Comparison of ENCODE assay signal across 21 mouse cellular contexts in genomic region chr16:8731630-8732029, GRCm38 (mm10). TPM values are rescaled to one million over a fixed set of nuclear protein-coding genes. Genes with fewer than 3 reads are reported as not detected.
"Had no signal": no experiment of that assay in that cellular context is flagged by ENCODE, and none has a peak within 500 bp of the region (broad histone marks: within the 10 kb centered on the region; RNA-seq: fewer than 3 reads in every experiment).

No protein-coding gene starts in this region.

- H3K27ac ChIP-seq: left cerebral cortex, adult 2 months; limb, embryonic 10.5 days; midbrain, embryonic 10.5 days; neural tube, embryonic 12.5 days; stomach, embryonic 15.5 days had no signal

- ATAC-seq: intestine, postnatal 0 days; midbrain, embryonic 16.5 days had no signal

- H3K9me3 ChIP-seq: limb, embryonic 10.5 days; midbrain, embryonic 10.5 days; neural tube, embryonic 12.5 days; stomach, embryonic 15.5 days had no signal

- H3K9ac ChIP-seq: neural tube, embryonic 12.5 days; stomach, embryonic 15.5 days had no signal

- H3K4me2 ChIP-seq: neural tube, embryonic 12.5 days; stomach, embryonic 15.5 days had no signal

- H3K27me3 ChIP-seq: neural tube, embryonic 12.5 days; stomach, embryonic 15.5 days had no signal

- DNase-seq: kidney, adult 8-10 months; kidney, postnatal 25 days; lung, adult 2 months; right cerebral cortex, postnatal 4 days; spleen, adult 18-20 months; thymus, adult 2 months; thymus, postnatal 25 days had no signal

- H3K36me3 ChIP-seq: neural tube, embryonic 12.5 days; stomach, embryonic 15.5 days had no signal

- H3K4me3 ChIP-seq: left cerebral cortex, adult 2 months; limb, embryonic 10.5 days; midbrain, embryonic 10.5 days; neural tube, embryonic 12.5 days; stomach, embryonic 15.5 days had no signal

RNA-seq across cellular contexts. Expression of gene Gm5767, which starts 51.1 kb away (rescaled TPM):
- total RNA-seq: layer of hippocampus, postnatal 25 days; left cerebral cortex, adult 2 months; left cerebral cortex, postnatal 14 days; megakaryocyte, adult 5-6 weeks; neutrophil, adult 5-6 weeks had no signal
- polyA plus RNA-seq: kidney, embryonic 16.5 days; limb, embryonic 10.5 days; lung, adult 2 months; lung, postnatal 0 days; midbrain, embryonic 10.5 days; midbrain, embryonic 16.5 days; neural tube, embryonic 12.5 days; stomach, embryonic 15.5 days; urinary bladder, adult 2 months had no signal
